Mouse (Mus musculus) midbrain, embryonic 15.5 days (tissue): ENCODE data around the gene Srrm3. TPM values are rescaled to one million over a fixed set of nuclear protein-coding genes. Genes with fewer than 3 reads are reported as not detected.

ENCODE experiments used
- ATAC-seq: fragments of 200-750 bp; cut with Nextera tagmentation; replicated peaks from 2 replicates; pipeline ENCODE4 v1.8.0; 2017; ENCODE audit warnings: moderate TSS enrichment
- H3K27ac ChIP-seq: fragments of 300-500 bp; sonication (generic); 2 replicates; pipeline ENCODE4 v1.5.1; 2015; ENCODE audit warnings: mild to moderate bottlenecking, inconsistent platforms
- H3K27me3 ChIP-seq: fragments of 300-500 bp; sonication (generic); replicated peaks from 2 replicates; pipeline ENCODE4 v1.6.1; 2015; ENCODE audit warnings: inconsistent platforms
- H3K36me3 ChIP-seq: fragments of 300-500 bp; sonication (generic); replicated peaks from 2 replicates; pipeline ENCODE4 v1.6.1; 2015; ENCODE audit warnings: inconsistent platforms
- H3K4me1 ChIP-seq: fragments of 300-500 bp; sonication (generic); 2 replicates; pipeline ENCODE4 v1.6.1; 2015; ENCODE audit warnings: inconsistent platforms
- H3K4me2 ChIP-seq: fragments of 300-500 bp; sonication (generic); 2 replicates; pipeline ENCODE4 v1.6.1; 2015; ENCODE audit warnings: inconsistent platforms, mild to moderate bottlenecking, moderate library complexity
- H3K4me3 ChIP-seq: fragments of 300-500 bp; sonication (generic); 2 replicates; pipeline ENCODE4 v1.5.1; 2015; ENCODE audit warnings: mild to moderate bottlenecking, inconsistent platforms
- H3K9ac ChIP-seq: fragments of 300-500 bp; sonication (generic); 2 replicates; pipeline ENCODE4 v1.6.1; 2015; ENCODE audit warnings: mild to moderate bottlenecking, inconsistent platforms
- H3K9me3 ChIP-seq: fragments of 300-500 bp; sonication (generic); 2 replicates; pipeline ENCODE4 v1.6.1; 2016; ENCODE audit warnings: inconsistent platforms
- WGBS: fragments of 180-500 bp; shearing (Covaris S2); methylation state at CpG from one replicate; pipeline ENCODE4 v1.1.7; 2015; ENCODE audit warnings: mixed read lengths; 5-methylcytosine and 5-hydroxymethylcytosine counted together
- polyA plus RNA-seq: library from polyadenylated mRNA; unstranded; fragments of >200 nt; fragmentation: Nextera tagmentation; extraction: Ambion mirVana; gene quantifications from 2 replicates; pipeline ENCODE4 v1.2.1, GENCODE M21; 2015

The Srrm3 gene
- polyA plus RNA-seq, 1 experiment from 2014 or later = 111 TPM

DNA sequence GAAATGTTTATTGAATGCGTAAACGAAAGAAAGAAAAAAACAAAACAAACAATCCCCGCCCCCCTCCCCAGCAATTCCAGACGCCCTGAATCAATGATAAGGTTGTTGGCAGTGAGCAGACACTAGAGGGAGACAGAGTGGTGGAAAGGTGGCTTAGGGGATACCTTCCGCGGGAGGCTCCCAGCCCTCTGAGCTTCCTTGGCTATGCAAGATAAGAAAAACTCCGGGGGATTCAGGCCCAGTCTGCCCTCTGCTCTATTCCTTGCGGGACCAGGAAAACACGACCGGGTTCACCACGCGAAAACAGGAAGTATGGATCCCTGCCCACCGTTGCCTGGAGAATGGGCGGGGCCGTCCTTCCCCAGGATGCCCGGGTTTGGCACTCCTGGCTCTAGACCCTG lies 71.1 kb downstream of the Srrm3 start:
- Histone ChIP-seq H3K4me2 (peak overlapping the region; percentile 63), H3K27ac (peak overlapping the region; percentile 48; the same call in 1 of the 2 replicates), H3K36me3 (no peaks in the 10 kb centered on the region), H3K4me1 (peaks cover 9% of the 10 kb centered on the region), H3K9me3 (no peaks in the 10 kb centered on the region), H3K4me3 (peak overlapping the region; percentile 37), H3K27me3 (no peaks in the 10 kb centered on the region), H3K9ac (peak overlapping the region; percentile 35; the same call in 1 of the 2 replicates)
- WGBS = under 1% methylated on average over 16 of the region's 16 CpGs
- ATAC-seq = peak; percentile 57

DNA sequence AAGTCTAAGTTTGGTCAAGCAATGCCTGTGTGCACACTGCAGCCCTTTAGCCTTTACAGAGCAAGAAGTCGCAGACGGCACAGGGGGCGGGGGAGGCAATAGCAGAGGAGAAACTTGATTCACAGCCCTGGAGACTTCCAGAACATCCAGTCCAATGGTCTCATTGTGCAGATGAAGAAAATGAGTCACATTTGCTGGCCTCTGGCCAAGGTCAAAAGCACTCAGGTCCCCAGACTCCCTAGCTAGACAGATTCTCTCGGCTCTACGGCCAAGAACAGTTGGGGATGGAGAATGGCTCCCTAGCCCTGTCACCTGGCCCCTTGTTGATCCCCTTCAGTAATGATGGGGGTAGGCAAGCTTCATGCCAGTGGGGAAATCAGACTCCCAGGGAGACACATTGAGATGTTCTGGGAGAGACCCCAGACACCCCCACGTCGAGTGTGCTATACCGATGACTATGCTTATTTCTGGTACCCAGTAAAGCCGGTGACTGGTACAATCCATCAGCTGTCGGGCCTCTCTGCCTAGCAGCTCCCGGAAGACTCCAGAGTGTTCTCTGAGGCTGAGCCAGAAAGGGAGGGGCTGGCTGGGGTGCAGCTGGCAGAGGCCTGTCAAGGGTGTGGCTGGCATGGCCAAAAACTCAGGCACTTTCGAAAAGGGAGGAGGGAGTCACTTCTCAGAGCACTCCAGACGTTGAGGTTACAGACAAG lies 72.9 kb downstream of the Srrm3 start:
- ATAC-seq = no peak
- peaks cover 9% of the 10 kb centered on the region for H3K4me1 ChIP-seq
- H3K27me3 ChIP-seq = no peaks in the 10 kb centered on the region
- no peak overlapping the region for H3K27ac ChIP-seq
- 53% methylated on average over 13 of the region's 13 CpGs for WGBS
- no peaks in the 10 kb centered on the region for H3K36me3 ChIP-seq
- H3K9me3 ChIP-seq = no peaks in the 10 kb centered on the region
- H3K9ac ChIP-seq = no peak overlapping the region
- H3K4me3 ChIP-seq = no peak overlapping the region
- H3K4me2 ChIP-seq = no peak overlapping the region

DNA sequence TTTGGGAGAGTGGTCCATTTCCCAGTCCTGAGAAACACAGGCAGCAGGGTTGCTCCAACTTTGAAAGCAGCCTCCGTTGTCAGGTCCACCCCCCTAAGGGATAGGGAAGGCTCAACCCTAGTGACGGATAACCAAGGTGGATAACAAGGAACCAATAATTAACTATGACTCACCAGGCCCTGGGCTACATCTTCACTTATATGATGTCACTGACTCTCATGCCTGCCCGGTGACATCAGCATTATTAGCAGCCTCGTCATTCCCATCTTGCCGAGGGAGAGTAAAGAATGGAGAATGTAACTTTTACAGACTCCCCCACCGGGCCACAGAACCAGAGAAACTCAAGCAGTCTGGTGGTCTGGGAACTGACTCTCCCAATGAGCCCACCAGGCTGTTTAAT lies 78.0 kb downstream of the Srrm3 start:
- no peak overlapping the region for H3K4me2 ChIP-seq
- H3K27ac ChIP-seq = no peak overlapping the region
- no peaks in the 10 kb centered on the region for H3K36me3 ChIP-seq
- 72% methylated on average over 6 of the region's 6 CpGs for WGBS
- H3K27me3 ChIP-seq = peaks cover 18% of the 10 kb centered on the region
- no peak for ATAC-seq
- H3K4me1 ChIP-seq = peaks cover 12% of the 10 kb centered on the region
- H3K4me3 ChIP-seq = no peak overlapping the region
- no peaks in the 10 kb centered on the region for H3K9me3 ChIP-seq
- no peak overlapping the region for H3K9ac ChIP-seq

DNA sequence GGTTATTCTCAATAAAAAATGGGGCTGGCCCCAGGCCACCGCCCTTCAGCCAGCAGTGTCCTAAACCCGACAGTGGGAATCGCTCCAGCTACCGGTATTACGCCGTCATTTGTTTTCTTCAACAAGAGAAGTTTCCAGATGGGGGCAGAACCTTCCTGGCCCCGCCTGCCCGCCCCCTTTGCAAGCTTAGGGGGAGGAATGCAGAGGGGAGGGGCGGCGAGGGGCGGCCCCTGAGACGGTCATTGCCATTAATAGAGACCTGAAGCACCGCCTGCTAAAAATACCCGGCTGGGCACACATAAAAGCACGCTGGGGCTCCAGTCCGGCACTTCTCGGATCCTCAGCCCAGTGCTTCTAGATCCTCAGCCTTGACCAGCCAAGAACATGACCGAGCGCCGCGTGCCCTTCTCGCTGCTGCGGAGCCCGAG lies 81.0 kb downstream of the Srrm3 start, which contains the start of gene Hspb1:
Gene Hspb1 (plus strand): TSS at position 245 of the 428 bp plus-strand sequence.
- H3K4me3 ChIP-seq = peak within 1 kb of the TSS; percentile 19
- H3K27ac ChIP-seq = no peak within 1 kb of the TSS
- H3K4me2 ChIP-seq = peak within 1 kb of the TSS; percentile 50
- ATAC-seq = no peak
- peaks cover 31% of the 10 kb centered on the region for H3K27me3 ChIP-seq
- peaks cover 12% of the 10 kb centered on the region for H3K4me1 ChIP-seq
- no peaks in the 10 kb centered on the region for H3K9me3 ChIP-seq
- H3K36me3 ChIP-seq = no peaks in the 10 kb centered on the region
- no peak within 1 kb of the TSS for H3K9ac ChIP-seq
- WGBS = 3% methylated on average over 24 of the region's 24 CpGs

DNA sequence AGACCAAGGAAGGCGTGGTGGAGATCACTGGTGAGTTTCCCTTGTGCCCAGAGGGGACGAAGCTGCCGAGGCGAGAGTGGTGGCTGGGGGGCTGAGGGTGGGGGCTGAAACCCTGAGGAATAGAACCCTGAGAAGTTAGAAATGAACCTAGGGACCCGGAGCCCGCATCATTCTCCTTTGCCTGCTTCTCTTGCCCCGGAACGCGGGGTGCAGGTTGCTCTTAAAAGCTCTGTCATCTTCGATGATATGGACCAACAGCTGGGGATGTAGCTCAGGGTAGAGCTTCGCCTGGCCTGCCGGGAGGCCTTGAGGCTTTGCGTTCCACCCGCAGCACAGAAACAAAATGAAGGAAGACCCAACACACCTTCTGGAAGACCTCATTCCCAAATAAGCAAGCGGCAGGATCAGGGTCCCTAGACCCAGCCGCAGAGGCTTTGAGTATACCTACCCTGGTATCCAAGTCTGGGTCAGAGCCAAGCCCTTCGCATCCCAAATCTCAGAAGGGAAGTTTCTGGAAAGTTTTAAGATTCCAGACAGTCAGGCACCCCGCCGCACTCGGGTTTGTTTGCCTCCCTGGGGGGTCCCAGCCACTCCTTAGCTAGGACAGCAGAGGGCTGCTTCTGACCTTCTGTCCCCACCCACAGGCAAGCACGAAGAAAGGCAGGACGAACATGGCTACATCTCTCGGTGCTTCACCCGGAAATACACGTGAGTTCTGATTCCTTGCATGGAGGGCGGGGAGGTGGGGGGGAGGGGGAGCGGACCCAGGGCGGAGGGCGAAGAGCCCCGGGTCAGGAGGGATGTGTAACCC lies 81.9 kb downstream of the Srrm3 start:
- ATAC-seq = no peak
- H3K4me2 ChIP-seq = peak overlapping the region; percentile 20; the same call in 1 of the 2 replicates
- no peak overlapping the region for H3K27ac ChIP-seq
- H3K9me3 ChIP-seq = no peaks in the 10 kb centered on the region
- peaks cover 31% of the 10 kb centered on the region for H3K27me3 ChIP-seq
- WGBS = 4% methylated on average over 30 of the region's 30 CpGs
- H3K4me1 ChIP-seq = peaks cover 12% of the 10 kb centered on the region
- no peaks in the 10 kb centered on the region for H3K36me3 ChIP-seq
- H3K4me3 ChIP-seq = peak overlapping the region; percentile 8; the same call in 1 of the 2 replicates
- no peak overlapping the region for H3K9ac ChIP-seq

DNA sequence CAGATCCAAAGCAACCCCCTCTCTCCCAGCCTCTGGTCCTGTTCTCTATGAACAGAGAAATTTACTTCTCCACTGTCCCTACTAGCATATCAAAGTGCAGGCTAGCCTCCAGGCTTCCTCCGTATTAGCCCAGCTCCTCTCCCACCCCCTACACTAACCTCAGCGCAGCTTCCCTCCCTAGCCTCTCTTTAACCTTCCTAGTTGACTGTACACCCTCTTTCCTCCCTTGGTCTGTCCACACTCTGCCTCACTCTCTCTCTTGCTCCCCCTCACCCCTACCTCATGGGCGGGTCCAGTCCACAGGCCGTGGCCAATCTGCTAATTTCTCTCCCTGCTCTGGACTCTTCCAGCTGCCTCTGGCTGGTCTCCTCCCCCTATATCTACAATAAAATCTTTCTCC lies 83.6 kb downstream of the Srrm3 start:
- H3K4me1 ChIP-seq = peaks cover 12% of the 10 kb centered on the region
- H3K4me3 ChIP-seq = no peak overlapping the region
- no peak for ATAC-seq
- no peak overlapping the region for H3K9ac ChIP-seq
- H3K36me3 ChIP-seq = no peaks in the 10 kb centered on the region
- H3K4me2 ChIP-seq = no peak overlapping the region
- H3K27me3 ChIP-seq = peaks cover 31% of the 10 kb centered on the region
- 42% methylated on average over 4 of the region's 4 CpGs for WGBS
- no peak overlapping the region for H3K27ac ChIP-seq
- H3K9me3 ChIP-seq = no peaks in the 10 kb centered on the region

DNA sequence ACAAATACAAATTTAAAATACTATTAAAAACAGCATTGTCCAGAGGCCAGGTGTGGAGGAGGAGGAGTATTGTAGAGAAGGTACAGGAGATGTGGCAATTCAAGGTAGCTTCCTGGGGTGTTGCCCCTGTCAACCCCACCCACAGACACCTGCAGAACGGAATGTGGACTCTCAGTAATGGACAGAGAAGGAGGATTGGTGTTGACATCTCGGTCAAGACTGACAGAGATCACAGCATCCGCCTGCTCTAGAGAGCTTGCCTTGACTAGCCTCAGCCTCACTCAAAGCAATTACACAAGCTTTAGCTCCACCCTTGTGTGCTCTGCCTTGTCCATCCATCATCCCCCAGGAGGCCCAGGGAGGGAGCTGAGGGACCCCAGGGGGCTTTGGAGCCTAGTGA lies 84.2 kb downstream of the Srrm3 start:
- WGBS = 64% methylated on average over 3 of the region's 3 CpGs
- Histone ChIP-seq H3K27me3 (peaks cover 31% of the 10 kb centered on the region), H3K4me2 (no peak overlapping the region), H3K9me3 (no peaks in the 10 kb centered on the region), H3K36me3 (no peaks in the 10 kb centered on the region), H3K4me3 (no peak overlapping the region), H3K9ac (no peak overlapping the region), H3K27ac (no peak overlapping the region), H3K4me1 (peaks cover 12% of the 10 kb centered on the region)
- no peak for ATAC-seq

GRCm38 (mm10) chr5:135892589-135893351 lies 86.1 kb downstream of the Srrm3 start:
- WGBS = 53% methylated on average over 9 of the region's 9 CpGs
- Histone ChIP-seq H3K9ac (no peak overlapping the region), H3K4me3 (no peak overlapping the region), H3K4me2 (no peak overlapping the region), H3K4me1 (peaks cover 7% of the 10 kb centered on the region), H3K9me3 (no peaks in the 10 kb centered on the region), H3K27me3 (peaks cover 26% of the 10 kb centered on the region), H3K27ac (no peak overlapping the region), H3K36me3 (no peaks in the 10 kb centered on the region)
- no peak for ATAC-seq

DNA sequence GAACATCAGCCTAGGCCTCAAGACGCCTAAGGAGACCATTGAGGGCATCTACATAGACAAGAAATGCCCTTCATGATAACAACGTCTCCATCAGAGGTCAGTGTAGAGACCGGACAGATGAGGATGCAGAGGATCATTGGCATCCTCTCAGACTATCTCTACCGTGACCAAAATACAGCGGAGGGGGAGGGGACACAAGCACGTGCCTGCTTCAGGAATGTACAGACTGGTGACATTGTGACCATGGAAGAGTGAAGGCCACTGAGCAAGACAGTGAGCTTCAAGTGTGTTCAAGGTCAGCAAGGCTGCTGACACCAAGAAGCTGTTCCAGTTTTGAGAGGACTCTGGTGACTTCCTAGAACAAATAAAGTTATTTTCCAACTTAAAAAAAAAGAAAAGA lies 88.3 kb downstream of the Srrm3 start:
- Histone ChIP-seq H3K27me3 (peaks cover 11% of the 10 kb centered on the region), H3K4me3 (no peak overlapping the region), H3K9ac (no peak overlapping the region), H3K27ac (no peak overlapping the region), H3K9me3 (no peaks in the 10 kb centered on the region), H3K36me3 (no peaks in the 10 kb centered on the region), H3K4me1 (no peaks in the 10 kb centered on the region), H3K4me2 (no peak overlapping the region)
- 83% methylated on average over 6 of the region's 6 CpGs for WGBS
- no peak for ATAC-seq

DNA sequence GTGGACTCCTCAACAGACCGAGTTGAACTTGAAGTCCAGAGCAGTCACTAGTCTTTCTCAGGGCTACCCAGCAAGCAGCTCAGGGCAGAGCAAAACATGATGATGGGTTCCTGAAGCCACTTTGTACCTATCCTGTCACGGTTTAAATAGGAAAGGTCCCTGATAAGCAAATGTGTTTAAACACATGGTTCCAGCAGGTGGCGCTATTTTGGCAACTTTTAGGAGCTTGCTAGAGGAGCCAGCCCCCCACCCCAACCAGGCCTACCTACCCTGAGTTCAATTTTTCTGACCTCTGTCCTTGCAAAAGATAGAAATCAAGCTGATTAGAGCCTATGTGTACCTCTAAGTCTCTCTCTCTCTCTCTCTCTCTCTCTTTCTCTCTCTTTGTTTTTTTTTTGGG lies 91.3 kb downstream of the Srrm3 start:
- WGBS = 35% methylated on average over 3 of the region's 3 CpGs
- no peak for ATAC-seq

GRCm38 (mm10) chr5:135898995-135899394 lies 92.3 kb downstream of the Srrm3 start:
- no peaks in the 10 kb centered on the region for H3K27me3 ChIP-seq
- H3K4me3 ChIP-seq = no peak overlapping the region
- no peak overlapping the region for H3K27ac ChIP-seq
- ATAC-seq = no peak
- peaks cover 14% of the 10 kb centered on the region for H3K4me1 ChIP-seq
- no peak overlapping the region for H3K4me2 ChIP-seq
- 88% methylated on average over 4 of the region's 4 CpGs for WGBS
- no peaks in the 10 kb centered on the region for H3K36me3 ChIP-seq
- H3K9me3 ChIP-seq = no peaks in the 10 kb centered on the region
- no peak overlapping the region for H3K9ac ChIP-seq

More for the DNA sequence above, 91.3 kb downstream of the Srrm3 start:
- Histone ChIP-seq H3K9ac (no peak overlapping the region), H3K27me3 (no peaks in the 10 kb centered on the region), H3K4me3 (no peak overlapping the region), H3K36me3 (no peaks in the 10 kb centered on the region), H3K4me1 (peaks cover 5% of the 10 kb centered on the region), H3K4me2 (no peak overlapping the region), H3K27ac (no peak overlapping the region), H3K9me3 (no peaks in the 10 kb centered on the region)

DNA sequence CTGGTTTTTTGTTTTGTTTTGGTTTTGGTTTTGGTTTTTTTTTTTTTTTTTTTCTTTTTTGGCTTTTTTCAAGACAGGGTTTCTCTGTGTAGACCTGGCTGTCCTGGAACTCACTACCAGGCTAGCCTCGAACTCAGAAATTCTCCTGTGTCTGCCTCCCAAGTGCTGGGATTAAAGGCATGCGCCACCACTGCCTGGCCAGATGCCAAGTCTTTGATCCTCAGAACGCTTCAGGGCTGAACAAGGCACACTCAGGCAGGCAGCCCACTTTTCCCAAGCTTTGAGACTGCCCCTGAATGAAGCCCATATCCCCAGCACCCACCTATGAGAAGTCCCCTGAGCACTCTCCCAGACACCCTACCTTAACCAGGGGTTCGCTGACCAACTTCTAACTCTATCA lies 93.1 kb downstream of the Srrm3 start:
- H3K36me3 ChIP-seq = no peaks in the 10 kb centered on the region
- no peak overlapping the region for H3K4me2 ChIP-seq
- no peak overlapping the region for H3K4me3 ChIP-seq
- 51% methylated on average over 4 of the region's 4 CpGs for WGBS
- no peaks in the 10 kb centered on the region for H3K27me3 ChIP-seq
- H3K9me3 ChIP-seq = no peaks in the 10 kb centered on the region
- H3K27ac ChIP-seq = no peak overlapping the region
- H3K9ac ChIP-seq = no peak overlapping the region
- peaks cover 18% of the 10 kb centered on the region for H3K4me1 ChIP-seq
- no peak for ATAC-seq
